Mouse (Mus musculus): ENCODE results near the gene A3galt2.

The A3galt2 gene

DNA sequence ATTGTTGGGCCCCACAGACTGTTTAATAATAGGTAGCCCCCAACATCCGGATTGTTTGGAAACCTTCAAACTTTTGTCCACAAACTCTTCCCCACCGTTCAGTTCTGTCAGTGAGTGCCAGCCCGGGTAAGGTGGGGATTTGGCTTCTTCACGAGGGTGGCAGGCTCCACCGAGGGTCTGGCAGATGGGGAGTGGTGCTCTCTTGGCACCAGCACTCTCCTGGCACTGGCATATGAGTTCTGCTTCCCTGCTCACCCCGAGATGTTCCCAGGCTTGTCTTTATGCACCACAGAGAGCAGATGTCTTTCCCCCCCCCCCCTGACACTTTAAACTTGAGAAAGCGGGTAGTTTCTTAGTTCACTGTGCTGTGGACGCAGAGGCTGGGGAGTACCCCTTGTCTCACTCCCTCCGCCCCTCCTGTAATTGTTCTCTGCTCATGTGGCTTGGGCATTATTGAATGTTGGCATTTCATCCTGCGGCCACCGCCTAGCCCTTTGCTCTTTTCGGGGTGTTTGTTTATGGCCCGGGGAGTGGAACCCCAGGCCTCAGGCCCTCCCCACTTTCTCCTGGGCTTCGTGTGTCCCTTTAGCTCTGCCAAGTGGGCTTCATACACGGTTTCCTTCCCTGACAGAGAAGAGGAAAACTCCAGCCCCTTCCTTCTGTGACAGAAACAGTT is 26.0 kb upstream of the A3galt2 start:
- no peak for DNase-seq

DNA sequence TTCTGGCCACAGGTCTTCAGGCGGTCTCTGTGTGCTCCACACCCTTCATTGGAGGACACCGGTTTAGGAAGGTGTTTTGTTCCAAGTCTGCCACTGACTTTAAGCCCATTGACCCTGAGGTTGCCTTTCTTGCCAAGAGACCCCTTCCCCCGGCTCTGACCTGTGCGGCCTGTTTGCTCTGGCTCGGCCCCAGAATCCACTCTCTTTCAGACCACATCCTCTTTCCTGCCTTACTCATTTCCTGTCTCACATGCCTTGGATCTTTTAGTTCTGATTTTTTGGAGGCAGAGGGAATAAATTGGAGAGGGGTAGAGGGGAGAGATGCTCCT is 25.5 kb upstream of the A3galt2 start:
- no peak for DNase-seq

DNA sequence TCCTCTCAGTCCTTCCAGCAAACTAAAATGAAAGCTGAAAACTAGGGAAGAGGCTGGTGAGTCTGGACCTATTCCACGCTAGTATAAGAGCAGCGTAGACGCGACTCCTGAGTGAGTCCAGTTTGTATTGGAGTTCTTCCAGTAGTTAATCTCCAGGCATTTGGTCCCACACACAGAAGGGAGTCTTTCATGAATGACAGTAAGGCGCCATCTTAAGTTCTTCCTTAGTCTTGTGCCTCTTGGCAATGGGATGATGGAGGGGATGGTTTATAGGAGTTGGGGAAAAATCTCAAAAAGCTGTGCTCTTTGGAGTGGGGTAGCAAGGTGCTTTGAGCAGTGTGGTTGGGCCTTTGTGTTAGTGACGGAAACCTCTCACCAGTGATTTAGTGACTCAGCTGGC is 24.9 kb upstream of the A3galt2 start:
- DNase-seq: no peak

DNA sequence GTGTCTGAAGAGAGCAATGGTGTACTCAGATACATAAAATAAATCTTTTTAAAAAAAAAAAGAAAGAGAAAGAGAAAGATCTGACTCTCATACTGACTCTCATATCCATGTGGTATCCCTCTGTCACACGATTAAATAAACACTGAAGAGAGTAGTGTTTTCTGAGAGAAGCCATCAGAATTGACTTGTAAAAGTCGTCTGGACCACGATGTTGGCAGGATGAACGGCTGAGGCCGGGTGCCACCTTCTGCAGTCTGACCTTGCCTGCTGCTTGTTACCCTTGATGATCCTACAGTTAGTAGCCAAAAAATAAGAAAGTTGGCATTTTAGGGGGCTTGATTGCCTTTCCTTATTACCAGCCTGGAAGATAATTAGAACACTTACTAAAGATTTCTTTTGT is 22.4 kb upstream of the A3galt2 start:
- DNase-seq: no peak

DNA sequence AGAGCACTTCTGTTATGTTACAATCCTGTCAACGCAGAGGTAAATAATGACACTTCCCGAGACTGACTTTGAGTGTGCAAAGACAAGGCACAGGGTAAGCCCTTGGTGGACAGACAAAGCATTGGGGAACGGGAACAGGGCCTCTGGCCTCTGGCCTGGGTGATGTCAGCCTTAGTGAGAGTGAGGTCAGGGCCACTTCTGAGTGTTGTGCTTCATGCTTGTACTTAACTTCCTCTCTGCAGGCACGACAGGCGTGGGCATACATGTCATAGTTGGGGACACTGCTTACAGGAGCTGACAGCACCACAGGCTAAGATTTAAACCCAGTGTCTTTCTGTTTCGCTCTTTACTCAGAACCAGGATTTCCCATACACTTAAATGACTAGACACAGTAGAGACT is 21.7 kb upstream of the A3galt2 start:
- DNase-seq: no peak

DNA sequence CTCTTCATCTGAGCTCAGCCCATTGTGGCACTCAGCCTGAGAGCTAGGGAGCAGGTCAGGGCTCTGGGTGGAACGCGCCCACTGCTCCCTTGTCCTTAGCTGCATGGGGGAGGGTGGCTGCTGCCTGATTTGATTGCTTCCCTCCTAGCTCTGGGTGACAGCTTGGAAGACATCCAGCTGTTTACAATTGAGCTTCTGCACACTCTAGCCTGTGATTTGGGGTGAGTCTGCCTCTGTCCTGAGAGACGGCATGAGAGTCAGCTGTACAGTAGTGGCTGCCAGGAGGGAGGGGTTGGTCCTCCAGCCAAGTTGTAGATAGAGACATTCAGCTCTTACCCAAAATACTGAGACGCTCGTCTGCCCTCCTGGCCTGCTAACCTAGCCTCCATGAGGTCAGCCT is 20.9 kb upstream of the A3galt2 start:
- no peak for DNase-seq

DNA sequence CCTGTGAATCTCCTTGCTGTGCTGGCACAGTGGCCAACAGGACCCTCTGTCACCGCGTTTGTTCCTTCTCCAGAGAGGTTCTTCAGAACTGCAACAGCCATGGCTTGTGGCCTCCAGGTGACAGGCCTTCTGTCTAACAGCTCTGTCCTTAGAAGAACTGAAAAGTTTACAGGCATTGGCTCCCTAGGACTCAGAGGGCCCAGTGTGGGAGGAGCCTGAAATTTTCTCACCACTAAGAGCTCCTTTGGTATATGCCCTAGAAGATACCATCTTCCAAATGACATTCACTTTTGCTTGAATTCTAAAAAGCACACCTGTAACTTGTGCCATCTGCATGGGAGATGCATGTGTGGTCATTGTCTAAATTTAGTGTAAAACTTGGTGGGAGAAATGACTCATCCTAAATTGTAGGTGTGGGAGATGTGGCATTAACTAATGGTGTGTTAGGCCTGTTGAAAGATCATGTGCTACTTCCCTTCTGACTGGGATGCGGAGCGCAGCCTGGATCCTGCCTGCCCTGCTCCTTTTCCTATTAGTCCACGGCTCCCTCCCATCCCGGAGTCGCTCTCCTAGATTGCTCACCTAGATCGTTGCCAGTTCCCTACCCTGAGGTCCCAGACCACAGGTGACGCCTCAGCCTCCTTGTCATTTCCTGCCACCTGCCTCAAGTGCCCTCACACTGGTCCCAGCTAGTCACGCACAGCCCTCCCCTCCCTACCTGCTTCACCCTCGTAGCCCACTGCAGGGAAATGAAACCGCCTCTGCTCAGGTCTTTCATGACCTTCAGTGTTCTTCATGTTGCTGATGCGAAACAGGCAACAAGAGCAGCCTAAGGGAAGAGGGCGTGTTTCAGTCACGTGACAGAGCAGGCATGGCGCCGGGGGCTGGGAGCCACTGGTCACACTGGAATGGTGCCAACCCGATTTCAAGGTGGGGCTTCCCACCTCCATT is 20.2 kb upstream of the A3galt2 start:
- peak; percentile 63 for DNase-seq

DNA sequence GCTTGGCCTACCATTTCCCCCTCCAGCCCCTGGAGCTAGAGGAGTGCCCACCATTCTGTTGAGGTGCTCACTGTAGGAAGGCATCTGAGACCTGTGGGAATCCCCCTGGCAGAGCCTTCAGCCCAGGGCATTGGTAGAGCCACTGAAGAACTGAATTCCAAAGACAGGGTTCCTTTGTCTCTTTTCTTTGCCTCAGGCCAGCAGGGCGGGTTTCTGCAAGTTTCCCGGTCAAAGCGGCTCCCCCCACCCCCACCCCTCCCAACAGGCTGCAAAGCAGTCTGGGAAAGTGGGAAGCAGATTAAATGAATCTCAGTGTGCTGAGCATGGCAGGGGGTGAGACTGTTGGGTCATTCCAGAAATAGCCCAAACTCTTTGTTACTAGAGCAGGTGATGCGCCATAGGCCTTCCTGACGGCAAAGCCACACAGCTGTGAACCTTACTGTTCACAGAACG is 18.0 kb upstream of the A3galt2 start:
- DNase-seq: no peak

DNA sequence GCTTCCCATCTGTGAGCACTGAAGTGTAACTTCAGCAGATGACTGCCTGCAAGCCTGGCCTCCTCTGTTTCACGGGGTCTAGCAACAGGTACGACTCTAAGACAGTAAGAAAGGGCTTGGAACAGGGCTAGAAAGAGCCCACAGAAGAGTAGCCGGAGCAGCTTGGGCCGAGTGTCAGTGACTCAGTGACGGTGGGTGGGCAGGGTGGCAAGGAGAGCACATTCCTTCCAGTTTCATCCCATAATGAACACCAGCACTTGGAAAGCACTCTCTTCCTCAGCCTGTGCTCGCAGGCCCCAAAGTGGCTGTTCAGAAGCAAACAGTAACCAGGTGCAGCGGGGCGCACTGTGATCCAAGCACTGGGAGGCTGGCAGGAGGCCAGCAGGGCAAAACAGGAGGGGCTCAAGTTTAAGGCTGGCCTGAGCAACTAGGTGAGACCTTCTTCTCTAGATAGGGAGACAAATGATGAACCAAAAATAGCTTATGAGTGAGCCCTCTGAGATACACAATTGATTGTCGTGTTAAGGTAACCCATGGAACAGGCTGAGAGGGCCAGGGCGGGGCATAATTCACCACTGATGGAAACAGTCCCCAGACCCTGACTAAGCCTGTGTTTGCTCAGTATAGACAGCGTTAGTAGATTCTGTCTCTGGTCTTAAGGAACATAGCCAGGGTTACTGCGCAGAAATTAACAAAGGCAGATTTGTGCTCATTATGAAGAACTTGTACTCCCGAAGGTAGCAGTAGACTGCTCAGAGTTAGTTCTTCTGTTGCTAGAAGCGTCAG is 17.1 kb upstream of the A3galt2 start:
- no peak for DNase-seq

DNA sequence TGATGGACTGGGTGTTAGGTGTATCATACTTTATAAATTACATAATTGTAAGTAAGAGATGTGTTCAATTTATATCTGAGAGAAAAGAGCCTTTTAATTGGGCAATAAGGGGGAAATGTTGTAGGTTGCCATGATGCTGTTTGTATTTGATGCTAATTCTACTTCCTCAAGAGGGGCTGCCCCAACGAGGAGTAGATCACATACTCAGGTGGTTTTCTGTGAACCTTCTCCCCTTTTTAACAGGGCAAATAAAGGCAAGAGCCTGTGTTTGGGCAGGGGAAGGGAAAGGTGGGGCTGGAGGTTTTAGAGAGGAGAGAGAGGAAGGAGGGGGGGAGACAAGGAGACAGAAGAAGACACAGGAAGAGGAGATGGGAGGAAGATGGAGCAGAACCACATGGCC is 14.3 kb upstream of the A3galt2 start:
- no peak for DNase-seq

DNA sequence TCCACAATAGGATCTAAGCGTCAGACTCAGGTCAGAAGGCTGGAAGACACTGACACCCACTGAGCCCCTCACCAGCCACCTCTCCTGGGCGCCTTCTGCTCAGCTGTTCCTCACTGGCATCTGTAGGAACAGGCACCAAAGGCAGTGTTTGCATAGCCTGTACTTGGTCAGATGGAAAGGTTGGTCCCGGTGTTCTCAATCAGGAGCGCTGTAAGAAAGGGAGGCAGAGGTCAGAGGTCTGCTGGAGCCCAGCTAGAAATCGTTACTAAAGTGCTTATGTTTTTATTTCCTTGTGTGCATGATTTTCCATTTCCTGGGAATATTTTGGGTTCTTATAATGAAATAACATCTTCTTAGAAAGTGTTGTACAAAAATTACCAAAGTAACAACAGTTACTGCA is 13.3 kb upstream of the A3galt2 start:
- no peak for DNase-seq

DNA sequence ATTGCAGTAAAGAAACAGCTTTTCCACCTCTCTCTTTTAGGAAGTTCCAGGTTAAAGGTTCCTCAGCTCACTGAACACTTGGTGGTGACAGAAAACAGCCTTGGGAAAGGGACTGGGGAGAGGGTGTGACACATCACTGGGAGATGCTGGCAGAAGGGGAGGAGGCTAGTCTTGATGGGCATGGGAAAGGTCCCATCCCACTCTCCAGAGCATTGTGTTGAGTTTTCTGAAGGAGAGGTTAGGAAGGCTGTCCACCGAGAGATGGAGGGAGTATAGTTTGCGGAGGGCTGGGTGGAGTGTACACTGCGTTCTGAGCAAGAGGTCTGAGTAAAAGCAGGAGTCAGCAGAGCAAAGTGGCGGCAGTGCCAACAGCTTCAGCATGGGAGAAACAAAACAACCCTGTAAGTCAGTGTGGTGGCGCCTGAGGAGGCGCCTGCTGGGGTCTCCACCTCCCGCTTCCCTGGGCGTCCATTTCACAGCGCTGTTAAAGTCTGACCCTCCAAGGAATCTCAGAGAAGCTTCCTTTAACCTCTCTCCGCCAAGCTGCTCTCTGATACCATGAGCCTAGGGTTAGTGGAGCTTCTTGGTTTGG is 12.7 kb upstream of the A3galt2 start:
- DNase-seq: no peak

DNA sequence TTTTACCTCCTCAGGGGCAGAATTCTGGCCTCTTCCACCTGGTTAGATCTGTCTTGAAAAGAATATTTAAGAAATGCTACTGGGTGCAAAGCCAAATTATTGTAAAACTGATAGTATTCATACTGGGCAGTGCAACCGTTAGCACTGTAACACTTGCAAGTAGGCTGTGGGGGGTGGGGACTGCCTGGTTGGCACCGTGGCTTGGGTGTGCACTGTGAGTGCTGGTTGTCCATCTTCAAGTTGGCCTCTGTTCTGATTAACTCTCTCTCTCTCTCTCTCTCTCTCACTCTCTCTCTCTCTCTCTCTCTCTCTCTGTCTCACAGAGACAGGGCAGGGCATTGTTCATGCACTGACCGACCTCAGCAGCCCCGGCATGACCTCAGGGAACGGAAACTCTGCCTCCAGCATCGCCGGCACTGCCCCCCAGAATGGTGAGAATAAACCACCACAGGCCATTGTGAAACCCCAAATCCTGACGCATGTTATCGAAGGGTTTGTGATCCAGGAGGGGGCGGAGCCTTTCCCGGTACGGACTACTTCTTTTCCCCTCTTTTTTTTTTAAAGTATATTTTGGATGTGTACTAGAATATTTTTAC is 12.0 kb upstream of the A3galt2 start:
- DNase-seq: no peak

DNA sequence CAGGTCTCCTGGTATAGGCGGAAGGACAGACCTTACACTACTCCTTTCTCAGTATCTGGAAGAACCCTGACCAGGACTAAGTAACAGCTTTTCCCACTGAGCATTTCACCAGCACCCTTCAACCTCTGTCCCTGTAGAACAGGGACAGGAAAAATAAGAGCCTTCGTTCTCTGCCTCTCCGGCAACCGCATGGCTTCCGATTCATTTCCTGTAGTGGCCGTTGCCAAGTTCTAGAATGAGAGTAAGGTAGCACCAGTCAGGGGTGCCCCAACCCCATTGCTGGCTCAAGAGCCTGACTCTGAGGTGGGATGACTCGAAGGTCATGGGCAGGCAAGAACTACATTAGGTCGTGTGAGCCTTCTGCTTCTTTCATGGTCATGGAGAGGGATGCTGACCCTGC is 10.0 kb upstream of the A3galt2 start:
- no peak for DNase-seq

DNA sequence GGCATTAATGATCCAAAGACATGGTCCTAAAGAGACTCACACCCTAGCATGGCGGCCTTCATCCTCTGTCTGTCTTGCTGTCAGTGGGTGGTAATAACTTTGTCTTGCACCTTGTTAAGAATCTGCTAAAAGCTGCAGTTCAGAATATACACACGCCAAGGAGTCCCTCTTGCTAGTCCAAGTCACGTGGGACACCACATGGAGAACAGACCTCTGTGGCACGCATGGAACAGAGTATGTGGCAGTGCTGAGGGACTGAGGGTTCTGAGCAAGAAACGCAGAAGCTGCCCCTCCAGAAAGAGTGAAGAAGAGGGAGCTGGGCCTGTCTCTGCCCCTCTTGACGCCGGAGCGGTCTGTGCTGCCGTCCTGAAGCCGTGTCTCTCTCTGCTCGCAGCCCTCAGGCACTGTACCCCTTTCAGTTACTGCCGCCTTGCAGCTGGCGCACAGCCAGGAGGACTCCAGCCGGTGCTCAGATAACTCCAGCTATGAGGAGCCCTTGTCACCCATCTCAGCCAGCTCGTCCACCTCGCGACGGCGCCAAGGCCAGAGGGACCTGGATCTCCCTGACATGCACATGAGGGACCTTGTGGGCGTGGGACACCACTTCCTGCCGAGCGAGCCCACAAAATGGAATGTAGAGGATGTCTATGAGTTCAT is 7.4 kb upstream of the A3galt2 start:
- DNase-seq: no peak

DNA sequence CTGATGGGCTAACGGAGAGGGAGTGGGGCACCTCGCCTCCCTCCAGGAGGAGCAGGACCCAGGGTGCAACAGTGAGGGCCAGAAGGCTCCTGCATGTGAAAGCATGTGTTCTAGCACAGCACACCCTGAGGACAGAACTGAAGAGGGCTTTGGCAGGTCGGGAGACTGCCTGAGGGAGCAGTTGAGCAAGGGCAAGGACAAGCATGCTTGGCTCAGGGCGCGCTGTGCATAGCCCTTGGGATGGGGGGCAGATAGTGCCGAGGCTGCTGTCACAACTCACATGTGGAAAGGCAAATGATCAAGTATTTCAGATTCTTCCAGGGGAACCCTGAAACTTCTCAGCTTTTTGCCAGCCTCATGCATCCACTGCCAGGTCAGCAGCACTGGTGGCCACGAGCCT is 6.9 kb upstream of the A3galt2 start:
- DNase-seq: no peak

DNA sequence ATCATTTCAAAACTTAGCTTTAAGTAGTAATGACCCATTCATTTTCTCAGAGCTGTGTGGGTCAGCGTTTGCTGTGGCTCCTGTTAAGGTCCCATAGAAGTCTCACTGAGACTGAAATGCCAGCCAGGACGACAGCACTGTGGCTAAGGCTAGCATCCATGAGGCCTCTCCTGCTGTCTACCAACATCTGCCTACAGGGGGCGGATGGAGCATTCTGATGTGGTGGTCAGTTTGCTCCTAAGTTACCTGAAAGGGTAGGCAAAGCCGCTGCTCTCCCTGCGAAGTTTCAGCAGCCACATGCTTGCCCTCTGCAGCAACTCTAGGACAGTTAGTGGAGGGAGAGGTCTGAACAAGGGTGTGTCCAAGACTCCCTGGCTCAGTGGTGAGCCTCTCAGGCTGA is 4.2 kb upstream of the A3galt2 start:
- no peak for DNase-seq

DNA sequence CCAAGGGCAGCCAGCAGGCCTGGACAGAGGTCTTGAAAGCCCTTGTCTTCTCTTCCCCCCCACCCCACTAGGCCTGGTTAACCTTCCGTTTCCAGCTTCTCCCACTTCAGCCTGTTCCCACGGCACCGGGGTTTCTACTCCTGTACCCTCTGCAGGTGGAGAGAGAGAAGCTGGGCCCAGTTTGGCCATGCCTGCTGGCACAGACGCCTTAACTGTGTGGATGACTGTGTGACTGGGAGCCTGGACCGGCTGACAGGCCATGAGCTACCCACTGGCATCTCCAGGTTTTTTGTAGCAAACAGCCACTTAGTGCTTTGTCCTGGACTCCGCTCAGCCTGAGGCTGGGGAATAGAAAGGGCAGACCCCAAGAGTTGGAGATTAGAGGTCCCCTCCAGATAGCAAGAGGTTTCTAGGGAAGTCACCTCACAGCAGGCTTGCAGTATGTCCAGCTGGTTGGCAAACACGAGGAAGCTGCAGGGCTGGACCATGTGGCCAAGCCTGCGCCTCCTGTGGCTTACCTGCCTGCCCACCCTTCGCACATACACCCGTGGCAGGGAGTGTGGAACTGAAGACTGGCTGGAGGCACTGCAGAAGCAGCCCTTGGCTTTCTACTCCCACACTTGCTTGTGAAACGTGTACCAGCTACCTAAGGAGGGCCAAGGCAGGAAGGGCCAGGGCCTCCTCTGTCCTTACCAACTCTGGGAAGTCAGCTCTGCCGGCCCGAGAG is 3.0 kb upstream of the A3galt2 start:
- DNase-seq: no peak

DNA sequence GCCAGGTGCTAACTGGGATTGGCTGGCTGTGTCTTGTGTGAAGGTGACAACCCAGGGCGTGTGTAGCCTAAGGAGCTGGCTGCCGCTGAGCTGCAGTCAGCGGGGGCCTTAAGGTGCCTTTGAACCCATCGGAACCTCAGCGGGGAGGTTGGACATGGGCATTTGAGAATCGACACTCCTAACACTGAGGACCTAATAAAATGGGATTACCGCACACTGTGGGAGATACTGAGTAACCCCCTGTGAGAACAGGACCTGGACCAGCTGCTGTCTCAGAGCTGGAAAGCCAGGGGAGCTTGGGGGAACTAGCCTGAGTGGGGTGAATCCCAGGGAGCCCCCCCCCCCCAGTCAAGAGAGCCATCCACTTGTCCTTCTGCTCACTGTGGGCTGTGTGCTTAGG is 1.6 kb upstream of the A3galt2 start:
- no peak for DNase-seq

DNA sequence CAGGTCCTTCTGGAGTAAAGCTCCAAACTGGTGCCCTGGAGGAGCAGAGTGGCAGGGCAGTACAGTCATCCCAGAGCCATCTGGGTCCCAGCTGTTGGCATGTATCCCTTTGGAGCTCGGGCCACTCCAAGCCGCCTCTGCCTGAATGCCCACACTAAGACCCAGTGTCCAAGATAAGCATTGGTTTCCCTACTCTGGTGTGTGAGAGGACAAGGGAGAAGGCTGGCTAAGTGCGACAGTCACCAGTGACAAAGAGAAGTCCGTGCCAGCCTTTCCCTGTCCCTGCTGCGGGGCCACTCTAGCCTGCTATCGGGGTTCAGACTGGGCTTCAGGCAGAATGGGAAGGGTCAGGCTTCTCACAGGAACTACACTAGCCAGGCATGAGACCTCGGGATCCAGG is 736 bp downstream of the A3galt2 start:
- no peak for DNase-seq

DNA sequence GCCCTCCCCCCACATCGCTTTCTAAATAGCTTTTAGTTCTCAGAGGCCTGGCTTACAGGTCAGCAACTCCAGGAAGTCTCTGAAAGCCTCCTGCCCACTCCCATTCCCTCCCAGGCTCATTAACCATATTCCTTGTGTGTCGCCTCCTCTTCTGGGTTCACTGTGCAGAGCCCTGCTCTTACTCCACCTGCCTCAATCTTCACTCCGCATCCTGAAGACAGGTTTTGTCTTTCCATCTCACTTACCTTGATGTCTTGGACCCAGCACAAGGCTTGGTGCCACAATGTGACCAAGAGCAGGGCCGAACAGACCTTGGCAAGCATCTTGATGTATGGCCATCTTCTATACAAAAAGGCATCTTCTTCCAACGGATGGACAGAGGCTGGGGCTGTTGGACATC is 4.0 kb downstream of the A3galt2 start:
- DNase-seq: no peak

DNA sequence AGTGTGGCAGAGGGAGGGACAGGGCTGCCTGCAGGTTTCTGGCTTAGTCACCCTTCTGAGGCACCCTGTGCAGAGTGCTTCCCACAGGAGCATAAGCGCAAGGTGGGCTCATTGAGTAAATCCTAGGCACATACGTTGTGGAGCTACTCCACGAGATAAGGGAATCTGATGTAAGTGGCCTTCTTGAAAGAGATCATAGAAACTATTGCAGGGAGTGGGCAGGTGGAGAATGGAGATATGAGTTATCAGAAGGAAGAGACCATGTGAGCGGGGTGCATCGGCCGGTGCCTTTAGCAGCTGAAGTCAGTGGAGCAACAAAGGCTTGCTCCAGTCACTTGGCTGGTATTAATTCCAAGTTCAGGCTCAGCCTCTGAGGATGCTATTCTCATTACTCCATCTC is 4.9 kb downstream of the A3galt2 start:
- no peak for DNase-seq

Measured in thymus, postnatal 4 days (tissue).